Mouse (Mus musculus) E14TG2a.4 (cell line): Measurements from ENCODE around the gene Fkbp6.

Experiments used
- CTCF ChIP-seq: conservative IDR thresholded peaks from 2 replicates; pipeline ENCODE4 v1.5.1; 2014; ENCODE audit warnings: low read length
- NANOG ChIP-seq: IDR thresholded peaks from 2 replicates; pipeline ENCODE4 v1.6.1; 2014; ENCODE audit warnings: borderline replicate concordance, low read length, mixed read lengths
- POU5F1 ChIP-seq: IDR thresholded peaks from 2 replicates; pipeline ENCODE4 v1.6.1; 2014; ENCODE audit warnings: low read length, borderline replicate concordance

GRCm38 (mm10) chr5:135375167-135375566 lies 25.3 kb upstream of the Fkbp6 start:
- TF ChIP-seq CTCF, result no peak
- no peak for TF ChIP-seq NANOG
- no peak for TF ChIP-seq POU5F1
